Mouse (Mus musculus) erythroid progenitor cell, adult 5-6 weeks (primary cell): ENCODE results near the gene Sec24a. TPM values are rescaled to one million over a fixed set of nuclear protein-coding genes. Genes with fewer than 3 reads are reported as not detected.
"Not testable (repeated sequence)": the region's sequence is repeated elsewhere in the genome, so short reads cannot be mapped to it uniquely, and the experiment has no call there.

ENCODE experiments used
- ATAC-seq: replicated peaks from 2 replicates; pipeline ENCODE4 v1.8.0; 2016; ENCODE audit warnings: moderate number of reproducible peaks, mild to moderate bottlenecking, moderate TSS enrichment, inconsistent platforms; ENCODE audit not compliant: poor library complexity, low FRiP score, severe bottlenecking
- total RNA-seq, 2 experiments: library from RNA; stranded (forward) in 1 of 2; stranded (reverse) in 1 of 2; fragments of 150-400 nt in 1 of 2; fragments of 186-747, 209-891 nt in 1 of 2; gene quantifications; 2 replicates each; pipeline versions ENCODE4 v1.2.3 to v1.2.4; 2015 to 2017; ENCODE audit warnings: low replicate concordance in 2 of 2

Sec24a gene
- total RNA-seq, 2 experiments from 2014 or later: 2.5 to 11.7 TPM

DNA sequence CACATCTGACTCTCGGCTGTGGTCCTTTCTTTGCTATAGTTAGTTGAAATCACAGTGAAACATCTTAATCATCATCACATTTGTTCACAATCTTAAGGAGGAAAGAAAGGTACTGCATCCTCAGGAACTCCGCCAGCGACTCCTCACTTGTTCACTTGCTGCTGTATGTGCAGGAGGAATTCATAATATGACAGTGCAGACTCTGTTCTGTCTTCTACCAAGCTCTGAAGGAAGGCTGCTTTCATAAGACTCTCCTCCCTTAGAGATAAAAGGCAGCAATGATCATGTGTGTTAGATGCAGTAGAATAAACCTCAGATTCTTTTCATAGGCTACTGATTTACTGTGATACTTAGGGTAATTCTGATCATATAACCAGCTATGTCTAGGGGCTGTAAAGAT, 68.5 kb downstream of the Sec24a start:
- no peak for ATAC-seq

DNA sequence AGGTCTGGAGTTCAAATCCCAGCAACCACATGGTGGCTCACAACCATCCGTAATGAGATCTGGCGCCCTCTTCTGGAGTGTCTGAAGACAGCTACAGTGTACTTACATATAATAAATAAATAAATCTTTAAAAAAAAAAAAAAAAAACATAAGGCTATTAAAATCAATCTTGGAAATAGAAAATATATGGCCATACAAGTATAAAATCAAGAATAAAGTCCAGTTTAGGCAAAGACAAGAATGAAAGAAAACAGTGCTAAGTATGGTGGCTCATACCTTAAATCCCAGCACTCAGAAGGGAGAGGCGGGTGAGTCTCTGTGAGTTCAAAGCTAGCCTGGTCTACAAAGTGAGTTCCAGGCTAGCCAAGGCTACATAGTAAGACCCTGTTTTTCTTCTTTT, 72.8 kb downstream of the Sec24a start:
- not testable (repeated sequence) for ATAC-seq

DNA sequence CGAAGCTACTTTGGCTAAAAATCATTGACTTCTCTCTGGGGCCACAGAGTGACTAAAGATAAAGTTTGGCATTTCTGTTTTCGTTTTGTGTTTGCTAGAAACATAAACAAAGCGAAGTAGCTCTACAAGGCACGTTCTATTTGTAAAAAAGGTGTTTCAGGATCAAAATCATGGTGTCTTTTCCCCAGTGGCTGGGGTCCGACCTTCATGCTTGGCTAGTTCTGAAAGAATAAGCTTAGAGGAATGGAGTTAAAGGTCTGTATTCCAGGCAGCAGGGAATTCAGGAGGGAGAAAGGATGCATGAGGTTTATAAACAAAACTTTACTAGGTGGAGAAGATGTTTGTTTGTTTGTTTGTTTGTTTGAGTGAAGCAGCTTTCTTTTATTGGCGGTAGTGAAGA, 74.1 kb downstream of the Sec24a start:
- ATAC-seq: peak; percentile 2; the same call in 1 of the 2 replicates

DNA sequence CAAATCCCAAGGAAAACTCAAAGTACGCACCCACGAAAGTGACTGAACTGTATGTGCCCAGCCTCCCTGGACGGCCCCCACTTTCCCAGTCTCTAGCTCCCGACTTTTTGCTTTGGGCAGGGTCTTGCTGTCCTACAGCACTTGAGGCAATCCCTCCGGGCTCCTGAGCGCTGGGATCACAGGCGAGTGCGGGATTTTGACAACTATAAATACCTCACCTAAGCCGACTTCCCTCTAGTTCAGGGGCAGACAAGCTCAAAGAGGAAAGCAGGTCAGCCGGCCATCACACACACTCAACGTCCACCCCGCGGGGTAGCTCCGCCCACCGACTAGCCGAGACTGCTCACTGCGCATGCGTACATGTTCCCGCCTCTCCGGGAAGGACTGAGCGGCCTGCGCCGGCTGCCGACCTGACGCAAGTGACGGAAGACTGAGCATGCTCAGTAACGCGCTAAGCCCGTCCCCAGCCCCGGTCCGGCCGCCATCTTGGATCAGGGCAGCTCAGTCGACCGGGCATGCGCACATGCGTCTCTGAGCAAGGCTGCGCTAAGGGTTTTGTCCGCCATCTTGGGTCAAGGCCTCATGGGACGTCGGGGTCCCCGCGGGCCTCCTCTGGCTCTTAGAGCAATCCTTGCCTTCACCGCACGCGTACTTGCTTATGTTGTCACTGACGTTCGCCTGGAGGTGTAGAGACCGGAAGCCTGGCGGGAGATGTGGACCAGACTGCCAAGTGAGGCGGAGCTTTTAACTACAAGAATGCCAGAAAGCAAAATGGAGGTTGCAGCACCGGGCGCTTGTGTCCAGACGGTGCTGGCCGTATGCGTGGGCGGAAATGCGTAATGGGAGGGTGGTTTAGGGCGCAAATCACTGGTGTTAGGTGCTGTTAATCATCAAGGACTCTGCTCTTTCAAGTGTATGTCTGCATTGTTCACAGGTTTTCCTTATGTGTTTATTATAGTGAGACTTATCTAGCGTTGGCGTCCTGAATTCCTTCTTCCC, 74.8 kb downstream of the Sec24a start, which contains the start of gene 0610009B22Rik:
TSS of gene 0610009B22Rik (minus strand) at position 545 of the 999 bp plus-strand sequence.
- peak; percentile 97 for ATAC-seq

DNA sequence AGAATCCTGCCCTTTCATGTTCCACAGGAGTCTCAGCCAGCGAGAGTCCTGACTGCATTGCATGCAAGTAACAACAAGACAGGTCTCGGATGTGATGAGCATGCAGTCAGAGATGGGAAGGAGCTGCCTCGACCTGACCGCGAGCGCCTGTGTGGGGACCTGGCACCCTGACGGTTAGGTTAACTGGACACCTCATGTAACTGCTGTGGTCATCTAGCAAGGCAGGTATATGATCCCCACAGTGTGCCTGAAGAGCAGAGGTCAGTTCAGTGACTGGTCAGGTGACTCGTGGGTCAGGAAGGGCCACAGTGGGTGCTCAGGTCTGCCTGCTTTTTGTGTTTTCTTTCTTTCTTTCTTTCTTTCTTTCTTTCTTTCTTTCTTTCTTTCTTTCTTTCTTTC, 81.5 kb downstream of the Sec24a start:
- peak; percentile 27; the same call in 1 of the 2 replicates for ATAC-seq

DNA sequence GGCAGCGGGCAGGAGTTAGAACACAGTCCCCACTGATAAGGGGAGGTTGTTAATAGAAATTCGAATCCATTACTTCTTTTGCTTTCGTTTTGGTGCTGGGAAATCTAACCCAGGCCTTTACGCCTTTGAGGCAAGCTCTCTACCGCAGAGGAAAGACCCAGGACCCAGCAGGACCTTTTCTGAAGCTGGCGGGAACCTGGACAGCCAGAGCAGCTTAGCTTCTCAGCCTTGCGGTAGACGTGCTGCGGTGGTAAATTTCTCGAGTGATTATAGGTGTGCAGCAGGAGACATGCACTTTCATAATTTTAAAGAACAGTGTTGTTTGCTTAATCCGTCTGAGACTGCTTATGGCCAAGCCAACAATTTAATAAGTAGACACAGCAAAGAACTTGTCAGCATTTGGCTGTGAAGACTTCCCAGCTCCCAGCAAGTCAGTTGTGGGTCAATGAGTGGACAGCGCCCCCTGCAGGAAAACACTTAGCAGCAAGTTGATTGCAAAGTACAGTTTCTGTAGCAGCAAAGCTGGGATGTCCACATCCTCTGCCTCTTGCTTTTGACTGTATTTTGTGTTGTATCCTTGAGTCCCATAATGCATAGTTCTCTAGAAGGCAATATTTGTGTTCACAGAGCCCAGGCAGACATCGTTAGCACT, 82.0 kb downstream of the Sec24a start:
- peak; percentile 87 for ATAC-seq

DNA sequence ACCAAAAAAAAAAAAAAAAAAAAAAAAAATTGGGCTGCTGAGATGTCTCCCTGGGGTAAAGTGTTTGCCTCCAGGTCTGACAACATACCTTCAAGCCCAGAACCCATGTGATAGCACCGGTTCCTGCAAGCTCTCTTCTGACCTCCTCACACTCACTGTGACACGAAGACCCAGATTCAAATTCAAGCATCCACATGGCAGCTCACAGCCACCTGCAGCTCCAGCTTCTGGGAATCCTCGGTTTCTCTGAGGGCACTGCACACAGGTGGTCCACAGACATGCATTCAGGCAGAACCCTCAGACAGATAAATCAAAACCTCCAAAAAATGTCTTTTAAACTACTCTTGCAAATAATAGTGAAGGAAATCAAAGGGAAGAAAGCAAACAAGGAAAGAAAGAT, 84.0 kb downstream of the Sec24a start:
- ATAC-seq: no peak

DNA sequence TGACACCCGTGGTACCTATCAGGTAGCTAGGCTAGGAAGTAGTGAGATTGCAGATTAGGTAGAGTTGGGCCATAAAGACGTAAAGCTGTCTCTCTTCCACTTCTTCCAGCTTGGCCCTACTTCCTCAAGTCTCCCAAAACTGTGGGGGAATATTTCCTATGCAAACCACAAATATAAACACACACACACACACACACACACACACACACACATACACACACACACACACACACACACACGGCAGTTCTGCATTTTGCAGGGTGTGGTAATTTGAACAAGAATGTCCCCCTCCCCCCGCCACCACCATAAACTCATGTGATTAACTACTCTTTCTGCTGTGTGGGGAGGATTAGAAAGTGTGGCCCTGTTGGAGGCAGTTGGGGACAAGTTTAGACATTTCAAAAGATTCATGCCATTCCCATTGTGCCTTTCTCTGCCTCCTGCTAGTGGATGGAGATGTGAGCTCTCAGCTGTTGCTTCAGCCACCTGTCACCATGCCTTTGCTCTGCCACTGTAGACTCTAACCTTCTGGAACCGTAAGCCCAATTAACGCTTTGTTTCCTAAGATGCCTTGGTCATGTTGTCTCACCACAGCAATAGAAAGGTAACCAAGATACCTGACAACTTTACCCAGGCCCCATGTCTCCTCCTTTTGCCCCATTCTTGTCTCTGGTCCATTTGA, 85.6 kb downstream of the Sec24a start:
- ATAC-seq: no peak

DNA sequence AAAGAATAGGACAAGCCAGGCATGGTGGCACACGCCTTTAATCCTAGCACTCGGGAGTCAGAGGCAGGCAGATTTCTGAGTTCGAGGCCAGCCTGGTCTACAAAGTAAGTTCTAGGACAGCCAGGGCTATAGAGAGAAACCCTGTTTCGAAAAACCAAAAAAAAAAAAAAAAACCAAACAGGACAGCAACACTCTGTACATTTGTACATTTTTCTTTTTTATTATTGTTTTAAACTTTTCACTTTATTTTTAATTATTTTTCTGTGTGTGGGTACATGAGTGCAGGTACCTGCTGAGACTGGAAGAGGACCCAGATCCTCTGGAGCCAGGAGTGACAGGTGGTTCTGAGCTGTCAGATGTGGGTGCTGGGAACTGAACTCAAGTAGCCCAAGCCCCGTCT, 88.0 kb downstream of the Sec24a start:
- ATAC-seq: no peak

DNA sequence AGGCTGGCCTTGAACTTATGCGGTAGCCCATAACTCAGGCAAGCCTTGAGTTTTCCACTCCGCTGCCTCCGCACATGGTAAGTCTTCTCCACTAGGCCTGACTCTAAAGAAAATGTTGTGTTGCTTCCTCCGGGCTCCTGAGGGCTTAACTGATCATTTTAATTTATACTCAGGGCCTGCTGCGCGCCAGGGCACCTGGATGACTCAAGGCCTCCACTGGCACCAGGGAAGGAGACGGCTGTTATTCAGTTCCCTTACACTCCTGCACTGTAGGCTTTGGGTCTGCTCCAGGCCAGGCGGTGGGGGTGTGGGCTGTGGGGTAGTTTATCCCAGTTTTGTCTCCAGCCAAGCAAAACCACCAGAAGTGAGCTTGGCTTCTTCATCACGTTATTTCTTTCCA, 90.1 kb downstream of the Sec24a start:
- no peak for ATAC-seq

DNA sequence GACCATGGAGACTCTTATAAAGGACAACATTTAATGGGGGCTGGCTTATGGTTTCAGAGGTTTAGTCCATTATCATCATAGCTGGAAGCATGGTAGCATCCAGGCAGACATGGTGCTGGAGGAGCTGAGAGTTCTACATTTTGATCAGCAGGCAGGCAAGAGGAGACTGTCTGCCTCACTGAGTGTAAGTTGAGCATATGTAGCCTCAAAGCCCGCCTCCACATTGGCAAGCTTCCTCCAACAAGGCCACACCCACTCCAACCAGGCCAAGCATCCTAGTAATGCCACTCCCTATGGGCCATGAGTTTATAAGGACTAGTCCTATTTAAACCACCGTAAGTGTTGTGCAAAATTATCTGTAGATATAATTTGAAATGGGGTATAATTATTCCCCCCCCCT, 92.1 kb downstream of the Sec24a start:
- ATAC-seq: no peak

DNA sequence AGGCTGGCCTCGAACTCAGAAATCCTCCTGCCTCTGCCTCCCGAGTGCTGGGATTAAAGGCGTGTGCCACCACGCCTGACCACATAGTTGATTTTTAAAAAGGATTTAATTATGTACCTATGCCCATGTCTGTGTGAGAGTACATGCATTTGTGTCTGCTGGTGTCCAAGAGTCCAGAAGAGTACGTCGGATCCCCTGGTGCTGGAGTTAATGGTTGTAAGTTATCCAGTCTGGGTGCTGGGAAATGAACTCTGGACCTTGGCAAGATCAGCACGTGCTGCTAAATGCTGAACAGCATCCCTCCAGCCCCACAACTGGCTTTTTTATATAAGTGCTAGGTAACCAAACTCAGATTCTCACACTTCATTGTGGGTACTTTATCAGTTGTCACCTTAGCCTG, 92.6 kb downstream of the Sec24a start:
- no peak for ATAC-seq

DNA sequence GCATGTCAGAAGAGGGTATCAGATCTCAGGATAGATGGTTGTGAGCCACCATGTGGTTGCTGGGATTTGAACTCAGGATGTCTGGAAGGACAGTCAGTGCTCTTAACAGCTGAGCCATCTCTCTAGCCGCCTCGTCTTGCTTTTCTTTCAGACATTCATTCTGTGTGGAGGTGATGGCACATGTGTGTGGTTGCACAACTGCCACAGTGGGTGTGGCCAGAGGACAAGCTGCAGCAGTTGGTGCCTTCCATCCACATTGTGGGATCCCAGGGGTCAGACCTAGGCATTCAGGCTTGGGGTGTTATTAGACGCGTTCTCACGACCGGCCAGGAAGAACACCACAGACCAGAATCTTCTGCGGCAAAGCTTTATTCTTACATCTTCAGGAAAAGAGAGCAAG, 98.7 kb downstream of the Sec24a start:
- ATAC-seq: not testable (repeated sequence)

DNA sequence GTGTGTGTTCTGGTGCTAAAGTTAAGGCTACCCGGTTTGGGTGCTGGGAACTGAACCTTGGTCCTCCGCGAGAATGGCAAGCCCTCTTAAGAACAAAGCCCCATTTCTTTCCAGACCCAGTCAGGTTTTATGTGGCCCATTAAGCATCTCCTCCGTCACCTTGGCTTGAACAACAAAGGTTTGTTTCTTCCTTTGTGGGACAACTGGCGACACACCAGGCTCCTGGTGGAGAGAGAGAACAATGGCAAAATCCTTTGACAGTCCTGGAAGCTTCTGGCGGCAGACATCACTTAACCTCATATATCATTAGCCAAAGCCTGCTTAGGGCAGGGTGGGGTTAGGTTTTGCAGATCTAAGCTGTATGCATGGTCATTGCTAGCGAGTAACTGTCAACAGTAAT, 100.8 kb downstream of the Sec24a start:
- no peak for ATAC-seq

DNA sequence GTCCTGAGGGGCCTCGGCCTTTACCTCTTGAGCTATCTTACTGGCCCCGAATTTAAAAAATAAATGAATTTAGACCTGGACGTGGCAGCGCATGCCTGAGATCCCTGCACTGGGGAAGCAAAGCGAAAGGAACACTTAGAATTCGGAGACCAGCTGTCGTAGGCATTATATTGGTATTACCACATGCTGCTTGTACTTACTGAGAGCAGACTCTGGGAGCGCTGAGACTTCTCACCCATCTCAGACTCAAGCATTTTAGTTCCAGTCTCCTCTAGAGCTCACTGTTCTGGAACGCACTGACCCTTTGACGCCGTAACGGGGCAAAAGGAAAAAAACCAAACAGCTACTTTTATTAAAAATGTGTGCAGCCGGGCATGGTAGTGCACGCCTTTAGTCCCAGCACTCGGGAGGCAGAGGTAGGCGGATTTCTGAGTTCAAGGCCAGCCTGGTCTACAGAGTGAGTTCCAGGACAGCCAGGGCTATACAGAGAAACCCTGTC, 101.5 kb downstream of the Sec24a start:
- ATAC-seq: no peak

DNA sequence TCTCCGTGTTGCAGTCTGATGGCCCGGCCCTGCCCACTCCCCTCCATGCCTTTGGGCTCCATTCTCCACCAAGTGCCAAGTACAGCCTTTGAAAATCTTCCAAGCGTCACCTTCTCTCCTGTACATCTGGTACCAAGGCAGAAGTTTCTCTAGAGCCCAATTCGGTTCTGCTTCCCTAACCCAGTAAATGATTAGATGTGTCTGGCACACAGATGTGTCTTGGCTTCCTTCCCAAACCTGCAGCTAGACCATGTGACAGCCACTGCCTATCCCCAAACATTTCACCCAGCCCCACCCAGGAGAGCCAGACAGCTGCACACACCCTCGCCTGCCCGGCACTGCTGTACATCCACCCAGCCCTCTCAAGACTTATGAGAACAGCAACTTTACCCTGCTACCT, 104.7 kb downstream of the Sec24a start:
- peak; percentile 88 for ATAC-seq

DNA sequence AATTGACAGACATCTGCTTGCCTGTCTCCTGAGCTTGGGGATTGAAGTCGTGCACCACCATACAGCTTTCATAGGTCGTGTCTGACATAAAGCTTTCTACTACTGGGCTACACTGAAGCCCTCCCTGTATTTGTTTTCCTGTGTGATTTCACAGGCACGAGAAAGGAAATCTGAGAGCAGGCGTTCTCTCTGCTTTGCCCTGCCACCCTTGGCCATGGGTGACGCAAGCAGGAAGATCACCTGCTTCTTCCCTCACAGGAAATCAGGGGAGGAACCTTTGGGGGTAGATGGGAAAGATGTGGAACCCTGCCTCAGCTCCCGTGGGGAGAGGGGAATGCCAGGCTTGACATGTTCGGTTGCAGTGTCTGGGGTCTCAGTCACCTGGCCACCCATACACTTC, 105.1 kb downstream of the Sec24a start:
- ATAC-seq: no peak

DNA sequence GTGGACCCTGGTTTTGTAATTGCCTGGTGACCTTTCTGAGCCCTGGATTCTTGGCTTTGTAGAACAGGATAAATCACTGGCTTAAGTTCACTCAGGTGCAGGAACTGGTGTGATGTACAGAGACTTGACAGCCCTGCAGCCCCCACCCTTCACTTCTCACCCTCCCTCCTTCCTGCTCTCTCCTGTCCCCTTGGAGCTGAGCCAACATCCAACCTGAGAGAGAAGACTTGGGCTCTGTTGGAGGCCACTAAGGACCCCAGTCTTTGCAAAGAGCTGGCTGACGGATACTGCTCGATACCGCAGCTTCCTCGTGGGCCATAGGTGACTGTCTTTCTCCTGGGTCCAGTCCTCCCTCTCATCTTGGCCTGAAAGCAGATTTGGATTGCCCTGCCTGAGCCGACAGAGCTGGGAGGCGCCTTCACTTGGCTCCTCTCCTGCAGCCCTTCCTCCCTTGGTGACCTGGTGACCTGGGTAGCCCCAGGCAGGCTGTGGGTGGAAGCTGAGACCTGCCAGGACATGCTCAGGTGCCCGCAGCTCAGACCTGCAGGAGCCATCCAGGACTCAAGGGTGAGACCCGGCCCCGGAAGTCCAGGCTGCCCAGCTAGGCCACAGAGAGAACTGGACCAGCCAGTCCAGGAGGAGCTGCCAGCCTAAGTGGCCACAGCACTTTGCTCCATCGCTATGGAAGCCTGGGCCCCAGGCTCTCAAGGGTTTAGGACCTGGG, 106.5 kb downstream of the Sec24a start:
- ATAC-seq: no peak

DNA sequence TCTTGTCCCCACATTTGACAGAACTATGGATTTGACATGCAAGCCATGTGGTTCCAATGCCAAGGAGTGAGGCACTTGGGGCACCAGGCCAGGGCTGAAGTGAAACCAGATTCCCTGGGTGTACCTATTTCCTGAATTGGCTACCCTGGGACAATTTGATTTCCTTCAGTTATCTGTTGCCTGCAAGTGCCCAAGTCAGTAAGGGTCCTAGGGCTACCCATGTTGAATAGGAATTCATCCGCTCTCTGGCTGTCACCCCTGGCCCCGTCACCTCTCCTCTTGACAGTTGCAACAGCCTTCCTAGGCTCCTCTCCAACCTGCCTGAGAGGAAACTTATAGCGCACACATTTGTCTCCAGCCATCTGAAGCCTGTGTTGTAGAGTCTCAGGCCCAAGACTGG, 108.5 kb downstream of the Sec24a start:
- ATAC-seq: no peak

DNA sequence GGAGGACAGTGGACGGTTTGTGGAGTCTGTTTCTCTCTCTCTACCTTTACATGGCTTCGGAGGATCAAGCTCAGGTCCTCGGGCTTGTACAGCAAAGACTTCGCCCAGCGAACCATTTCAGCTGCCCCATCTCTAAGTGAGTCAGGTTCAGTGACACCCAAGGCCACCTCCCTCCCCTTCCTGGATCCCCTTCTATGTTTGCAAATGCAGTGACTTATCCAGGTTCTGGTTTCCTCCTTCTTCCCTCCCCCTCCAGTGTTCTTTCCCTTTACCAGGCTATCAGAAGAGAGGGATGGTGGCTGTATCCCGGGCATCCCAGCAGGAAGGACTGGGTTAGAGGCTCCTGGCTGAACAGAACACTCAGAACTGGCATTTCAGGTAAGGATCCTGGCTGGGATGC, 109.7 kb downstream of the Sec24a start:
- no peak for ATAC-seq
